Mouse (Mus musculus) erythroblast, adult 5-6 weeks (primary cell): ENCODE measurements around the gene Obp2a. TPM values are rescaled to one million over a fixed set of nuclear protein-coding genes. Genes with fewer than 3 reads are reported as not detected.
A peak's percentile ranks its signal among the peaks of the same experiment; 100 is the strongest.
"Not testable (repeated sequence)": the region's sequence is repeated elsewhere in the genome, so short reads cannot be mapped to it uniquely, and the experiment has no call there.

Experiments
- ATAC-seq: replicated peaks from 2 replicates; pipeline ENCODE4 v1.8.0; 2016; ENCODE audit warnings: moderate number of reproducible peaks, mild to moderate bottlenecking, moderate TSS enrichment, inconsistent platforms; ENCODE audit not compliant: poor library complexity, low FRiP score, severe bottlenecking
- total RNA-seq, 2 experiments: library from RNA; stranded (forward) in 1 of 2; stranded (reverse) in 1 of 2; fragments of 150-400 nt in 1 of 2; fragments of 200-764, 138-1000 nt in 1 of 2; gene quantifications; 2 replicates each; pipeline versions ENCODE4 v1.2.3 to v1.2.4; 2015 to 2017; ENCODE audit warnings: low replicate concordance in 2 of 2

Obp2a gene
- total RNA-seq (2015; ENCODE audit: low replicate concordance), result not detected in 2 replicates
- not detected in 2 replicates for total RNA-seq (2017; ENCODE audit: low replicate concordance)

DNA sequence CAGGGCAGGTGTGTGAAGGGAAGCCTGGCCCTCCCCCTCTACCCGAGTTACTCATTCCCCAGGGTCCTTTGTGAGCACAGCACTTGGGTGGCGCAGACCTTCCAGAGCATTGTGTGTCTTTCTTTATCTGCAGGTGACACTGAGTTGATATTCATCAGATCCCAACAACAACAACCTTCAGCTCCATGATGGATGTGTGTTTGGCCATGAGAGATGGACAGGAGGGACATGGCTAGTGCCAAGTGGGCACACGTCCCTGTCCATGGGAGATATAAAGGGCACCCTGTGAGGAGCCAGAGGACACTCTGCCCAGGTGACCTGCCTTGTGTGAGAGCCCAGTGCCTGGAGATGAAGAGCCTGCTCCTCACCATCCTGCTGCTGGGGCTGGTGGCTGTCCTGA lies at the start of gene Obp2a:
Gene Obp2a, plus strand, starts transcription at position 301 of the 400 bp plus-strand sequence.
- not testable (repeated sequence) for ATAC-seq

DNA sequence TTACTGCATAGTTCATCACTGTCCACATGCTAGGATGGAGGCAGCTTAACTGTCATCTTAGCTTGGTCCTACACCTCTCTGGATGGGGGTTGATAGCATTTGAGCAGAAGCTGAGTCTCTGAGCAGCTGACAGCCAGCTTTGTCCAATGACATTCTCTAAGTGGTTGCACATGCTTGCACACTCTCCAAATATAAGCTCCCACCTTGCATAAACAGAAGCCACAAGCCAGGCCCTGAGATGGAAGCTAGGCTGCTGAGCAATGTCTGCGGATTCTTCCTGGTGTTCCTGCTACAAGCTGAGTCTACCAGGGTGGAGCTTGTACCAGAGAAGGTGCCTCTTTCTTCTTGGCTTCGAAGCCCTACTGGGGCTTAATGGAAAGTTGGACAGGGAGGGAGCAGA lies 46.9 kb upstream of the Obp2a start, which contains the start of gene Lcn8:
Gene Lcn8, plus strand, starts transcription at position 219 of the 400 bp plus-strand sequence.
- no peak for ATAC-seq

DNA sequence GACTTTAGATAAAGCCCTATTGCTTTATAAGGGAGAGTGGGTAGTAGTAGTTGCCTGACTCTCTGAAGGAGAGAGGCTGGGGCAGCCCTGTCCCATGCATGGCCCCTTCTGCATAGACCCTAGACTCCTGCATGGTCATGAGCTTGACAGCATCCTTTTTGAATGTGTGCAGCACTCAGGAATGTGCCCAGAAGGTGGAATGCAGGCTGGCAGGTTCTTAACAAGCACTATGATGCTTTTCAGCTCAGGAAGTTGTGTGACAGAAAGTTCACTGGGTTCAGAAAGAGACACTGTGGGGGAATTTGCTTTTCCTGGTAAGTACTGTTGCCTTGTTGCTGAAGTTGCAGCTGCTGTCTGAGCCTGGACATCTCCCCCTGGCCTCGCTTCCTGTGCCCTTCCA lies 45.3 kb upstream of the Obp2a start:
- no peak for ATAC-seq

DNA sequence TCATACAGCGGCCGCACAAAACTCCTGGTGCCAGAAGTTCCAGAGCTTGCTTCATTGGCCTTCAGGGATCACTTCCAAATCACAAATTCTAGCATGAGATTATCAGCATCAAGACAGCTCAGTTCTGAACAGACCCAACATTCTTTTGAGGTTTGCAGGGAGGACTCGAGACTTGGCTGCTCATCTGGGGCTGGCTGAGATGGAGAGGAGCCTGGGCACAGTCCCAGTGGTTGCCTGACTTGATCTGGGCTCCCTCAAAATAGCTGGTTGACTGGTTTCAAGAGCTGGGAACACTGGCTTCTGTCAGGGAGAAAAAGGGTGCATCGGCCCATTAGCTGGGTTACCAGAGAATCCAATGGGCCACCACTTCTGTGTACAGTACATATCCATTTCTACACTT lies 43.2 kb upstream of the Obp2a start:
- no peak for ATAC-seq

DNA sequence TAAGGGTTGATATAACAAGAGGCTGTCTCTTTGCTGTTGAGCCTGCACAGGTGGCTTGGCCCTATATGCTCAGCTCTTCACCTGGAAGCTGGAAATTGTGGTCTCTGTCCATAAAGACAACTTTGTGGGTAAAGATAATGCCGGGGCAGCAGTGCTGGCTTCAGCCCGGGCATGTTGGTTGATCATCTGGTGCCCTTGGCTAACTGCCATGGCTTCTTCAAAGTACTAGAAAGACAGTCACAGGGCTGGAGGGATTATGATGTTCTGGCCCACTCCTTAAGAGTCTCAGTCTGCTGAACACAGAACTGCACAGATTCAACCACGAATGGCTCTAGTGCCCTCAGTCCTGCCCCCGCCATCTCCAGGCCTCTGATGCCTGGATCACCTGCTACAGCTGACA lies 42.6 kb upstream of the Obp2a start:
- ATAC-seq, result no peak

DNA sequence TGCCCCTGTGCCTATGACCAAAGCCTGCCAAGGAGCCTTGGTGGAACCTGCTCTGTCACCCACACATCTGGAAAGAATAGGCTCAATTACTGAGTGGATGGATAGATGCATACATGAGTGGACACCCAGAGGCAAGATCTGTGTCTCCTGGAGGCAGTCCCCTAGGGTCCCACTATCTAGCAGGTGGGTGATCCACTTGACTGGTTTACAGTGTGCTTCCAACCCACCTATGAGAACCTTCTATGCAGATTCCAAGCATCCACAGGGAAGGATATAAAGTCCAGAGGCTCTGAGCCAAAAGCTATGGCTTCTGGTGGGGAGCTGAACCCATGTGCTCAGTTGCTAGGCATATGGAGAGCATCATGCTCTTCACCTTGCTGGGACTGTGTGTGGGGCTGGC lies 42.2 kb upstream of the Obp2a start, which contains the start of gene Lcn5:
Gene Lcn5, plus strand, starts transcription at position 301 of the 400 bp plus-strand sequence.
- no peak for ATAC-seq

DNA sequence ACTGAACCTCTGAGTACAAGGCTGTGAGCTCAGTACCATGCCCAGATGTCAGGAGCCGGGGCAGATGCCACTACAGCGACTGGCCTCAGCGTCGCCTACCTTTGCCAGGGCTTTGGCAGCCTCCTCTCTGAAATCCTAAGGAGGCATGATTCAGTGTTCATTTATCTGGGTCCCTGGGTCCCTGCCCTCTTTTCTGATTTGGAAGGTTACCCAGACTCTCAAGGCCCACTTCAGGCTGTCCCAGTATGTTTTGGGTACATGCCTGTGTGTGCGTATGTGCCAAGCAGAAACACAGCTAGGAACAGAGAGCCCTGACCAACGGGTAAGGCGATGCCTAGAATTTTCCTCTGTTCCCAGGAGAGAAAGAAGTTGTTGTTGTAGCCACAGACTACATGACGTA lies 39.6 kb upstream of the Obp2a start:
- no peak for ATAC-seq

DNA sequence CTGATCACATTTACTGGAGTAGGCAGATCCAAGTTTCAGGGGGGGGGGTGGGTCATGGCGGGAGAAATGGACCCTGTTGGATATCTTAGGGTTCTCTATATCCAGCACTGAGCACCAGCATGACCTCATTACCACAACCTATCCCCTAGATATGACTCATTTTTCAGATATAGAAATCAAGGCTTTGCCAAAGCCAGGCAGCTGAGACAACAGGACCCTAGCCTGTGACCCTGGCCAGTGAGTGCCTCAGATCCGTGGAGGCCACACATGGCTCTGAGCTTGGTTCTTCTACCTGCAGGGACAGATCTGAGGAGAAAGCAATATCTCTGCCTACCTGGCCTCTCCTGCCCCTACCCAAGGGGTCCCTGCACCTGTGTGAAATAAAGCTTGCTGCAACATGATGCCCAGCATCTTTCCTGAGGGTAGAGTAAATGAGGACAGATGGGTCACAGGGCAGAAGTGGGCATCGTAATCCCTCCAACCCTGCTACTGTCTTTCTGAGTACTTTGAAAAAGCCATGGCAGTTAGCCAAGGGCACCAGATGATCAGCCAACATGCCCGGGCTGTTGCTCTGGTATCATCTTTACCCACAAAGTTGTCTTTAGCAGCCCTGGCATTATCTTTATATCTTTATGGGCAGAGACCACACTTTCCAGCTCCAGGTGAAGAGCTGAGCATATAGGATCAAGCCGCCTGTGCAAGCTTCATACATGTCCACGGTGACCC lies 38.4 kb upstream of the Obp2a start:
- ATAC-seq, result no peak

DNA sequence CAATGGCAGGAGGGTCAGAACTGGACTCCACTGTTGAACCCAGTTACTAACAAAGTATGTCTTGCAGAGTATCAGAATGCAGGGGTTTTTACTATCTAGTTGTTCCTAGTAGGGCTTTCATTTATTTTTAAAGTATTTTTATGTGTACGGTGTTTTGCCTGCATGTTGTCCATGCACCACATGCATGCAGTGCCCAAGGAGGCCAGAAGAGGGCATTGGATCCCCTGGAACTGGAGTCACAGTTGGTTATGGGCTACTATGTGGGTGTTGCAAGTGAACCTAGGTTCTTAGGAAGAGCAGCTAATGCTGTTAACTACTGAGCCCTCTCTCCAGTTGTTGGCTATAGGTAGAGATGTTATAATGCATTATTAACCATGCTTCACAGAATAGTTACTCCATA lies 36.3 kb upstream of the Obp2a start:
- ATAC-seq, result no peak

DNA sequence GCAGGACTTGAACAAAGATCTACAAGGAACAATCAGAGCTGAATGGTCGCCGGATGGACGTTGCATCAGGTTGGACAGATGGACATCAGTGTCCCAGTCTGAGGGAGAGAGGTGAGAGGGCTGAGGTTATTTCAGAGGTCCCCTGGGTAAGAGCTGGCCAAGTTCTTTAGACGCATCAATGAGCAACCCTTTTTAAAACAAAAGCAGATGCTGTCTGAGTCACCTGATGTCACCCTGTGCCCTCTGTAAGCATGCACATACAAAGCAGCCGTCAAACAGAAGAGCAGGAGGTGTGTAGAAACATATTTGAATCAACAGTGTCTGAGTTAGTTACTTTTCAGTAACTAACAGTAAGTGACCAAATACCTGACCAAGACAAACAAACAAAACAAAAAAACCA lies 35.7 kb upstream of the Obp2a start:
- no peak for ATAC-seq

DNA sequence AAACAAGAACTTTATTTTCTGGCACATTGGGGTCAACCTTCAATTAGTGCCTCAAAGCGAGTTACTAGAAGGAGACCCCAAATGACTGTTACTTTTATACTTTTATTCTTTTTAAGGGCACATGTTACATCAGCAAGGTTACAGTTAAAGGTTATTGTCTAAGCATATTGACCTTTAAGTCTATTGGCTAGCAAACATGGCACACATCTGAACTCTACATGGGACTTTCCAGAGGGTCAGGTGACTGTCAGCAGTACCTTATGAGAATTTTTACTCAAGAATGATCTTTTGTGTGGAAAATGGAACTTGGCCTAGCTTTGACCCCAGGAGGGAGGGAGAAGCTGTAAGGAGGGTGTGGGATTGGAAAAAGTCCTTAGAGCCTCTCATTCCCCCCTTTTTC lies 33.3 kb upstream of the Obp2a start:
- no peak for ATAC-seq

DNA sequence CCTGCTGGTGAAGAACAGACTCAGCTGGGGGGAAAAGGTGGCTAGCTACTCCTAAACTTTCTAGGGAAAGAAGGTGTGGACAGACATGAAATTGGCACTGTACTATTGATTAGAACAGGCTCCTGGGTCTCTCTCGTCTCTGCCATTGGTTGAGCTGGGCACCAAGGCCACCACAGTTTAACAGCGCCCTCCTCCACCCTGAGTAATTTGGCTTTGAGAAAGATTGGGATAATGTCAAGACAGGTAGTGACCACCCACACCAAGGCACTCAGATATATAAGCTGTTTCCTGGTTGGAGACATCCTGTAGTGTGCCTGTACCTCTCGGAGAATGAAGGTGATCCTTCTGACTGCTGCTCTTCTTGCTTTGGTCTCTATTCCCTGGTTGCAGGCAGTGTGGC lies 23.4 kb upstream of the Obp2a start, which contains the start of gene Lcn6:
Gene Lcn6, plus strand, starts transcription at position 301 of the 400 bp plus-strand sequence.
- ATAC-seq, result no peak

DNA sequence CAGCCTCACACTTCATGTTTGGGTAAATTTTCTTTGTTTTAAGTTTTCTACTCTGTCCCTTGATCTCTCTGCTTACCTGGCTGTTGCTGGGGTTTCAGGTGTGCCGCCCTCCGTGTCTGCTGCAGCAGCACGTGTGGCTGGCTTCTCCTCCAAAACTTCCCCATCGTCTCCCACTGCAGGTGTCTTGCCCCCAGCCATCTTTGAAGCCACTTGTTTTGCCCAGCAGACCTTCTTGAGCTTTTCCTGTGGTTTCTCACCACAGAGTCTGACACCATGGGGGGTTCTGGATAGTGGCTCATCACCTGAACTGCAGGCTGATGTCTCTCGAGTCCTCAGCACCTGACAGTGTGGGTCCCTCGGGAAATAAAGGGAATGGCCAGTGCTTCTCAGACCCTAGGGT lies 20.3 kb upstream of the Obp2a start:
- ATAC-seq, result no peak

DNA sequence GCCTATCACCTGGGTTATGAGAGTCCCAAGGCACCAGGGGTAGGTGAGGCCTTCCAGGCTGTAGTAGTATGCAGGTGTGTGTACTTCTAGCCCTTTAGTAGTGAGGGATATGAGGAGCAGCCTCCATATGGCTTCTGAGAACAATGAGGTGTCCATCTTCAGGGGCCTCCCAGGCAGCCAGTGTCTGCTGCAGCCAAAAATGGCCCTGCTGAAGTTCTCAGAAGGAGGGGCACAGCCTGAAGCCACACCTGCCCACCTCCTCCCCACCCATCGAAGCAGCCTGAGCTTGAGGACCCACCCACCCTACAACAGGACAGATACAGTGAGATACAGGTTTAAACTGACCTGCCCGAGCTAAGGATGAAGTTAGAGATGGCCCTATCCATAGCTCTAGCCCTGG lies 17.4 kb upstream of the Obp2a start, which contains the start of gene Lcn10:
Gene Lcn10, plus strand, starts transcription at position 301 of the 400 bp plus-strand sequence.
- no peak for ATAC-seq

DNA sequence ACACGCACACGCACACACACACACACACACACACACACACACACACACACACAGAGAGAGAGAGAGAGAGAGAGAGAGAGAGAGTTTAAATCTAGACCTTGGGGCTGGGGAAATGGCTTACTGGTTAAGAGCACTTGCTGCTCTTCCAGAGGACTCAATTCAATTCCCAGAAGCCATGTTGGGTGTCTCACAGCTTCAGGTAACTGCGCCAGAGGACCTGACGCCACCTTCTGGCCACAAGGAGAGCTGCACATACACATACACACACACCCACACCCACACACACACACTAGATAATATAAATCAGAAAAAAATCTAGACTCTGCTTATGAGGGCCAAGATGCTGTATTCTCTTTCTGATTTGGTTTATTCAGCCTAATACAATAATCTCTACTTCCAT lies 12.9 kb upstream of the Obp2a start:
- ATAC-seq, result no peak

DNA sequence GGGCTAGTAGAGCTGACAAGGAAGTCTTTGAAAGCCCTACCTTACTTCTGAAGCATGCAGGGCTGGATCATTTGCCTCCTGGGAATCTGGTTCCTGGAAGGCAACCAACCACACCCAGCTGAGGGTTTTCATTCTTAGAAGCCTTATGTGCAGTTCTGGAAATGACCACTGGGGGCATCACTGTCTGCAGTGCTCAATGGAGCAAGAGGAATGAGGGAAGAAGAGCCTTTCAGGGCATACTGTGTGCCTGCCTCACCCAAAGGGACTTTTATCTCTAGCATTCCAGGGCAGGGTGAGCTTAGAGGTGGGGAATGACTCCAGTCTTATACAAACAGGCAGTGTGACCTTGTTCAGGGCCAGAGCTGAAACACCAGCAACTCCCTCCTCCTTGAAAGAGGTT lies 5.2 kb upstream of the Obp2a start:
- peak; percentile 54; the same call in 1 of the 2 replicates for ATAC-seq

DNA sequence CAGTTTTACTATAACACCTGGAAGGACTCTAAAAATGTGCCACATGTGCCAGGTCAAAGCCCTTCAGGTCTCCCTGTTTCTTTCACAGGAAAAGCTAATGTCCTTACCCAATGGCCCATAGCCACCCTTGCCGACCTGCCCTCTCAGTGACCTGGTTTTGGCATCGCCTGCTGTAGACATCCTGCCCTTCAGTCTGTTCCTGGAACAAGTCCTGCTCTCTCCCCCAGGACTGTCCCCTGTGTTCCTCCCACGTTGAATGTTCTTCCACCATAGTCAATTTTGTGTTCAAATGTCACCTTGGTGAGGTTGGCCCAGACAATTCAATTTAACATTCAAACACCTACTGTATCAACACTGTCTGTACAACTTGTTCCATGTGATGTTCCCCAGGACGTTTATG lies 2.9 kb upstream of the Obp2a start:
- no peak for ATAC-seq

DNA sequence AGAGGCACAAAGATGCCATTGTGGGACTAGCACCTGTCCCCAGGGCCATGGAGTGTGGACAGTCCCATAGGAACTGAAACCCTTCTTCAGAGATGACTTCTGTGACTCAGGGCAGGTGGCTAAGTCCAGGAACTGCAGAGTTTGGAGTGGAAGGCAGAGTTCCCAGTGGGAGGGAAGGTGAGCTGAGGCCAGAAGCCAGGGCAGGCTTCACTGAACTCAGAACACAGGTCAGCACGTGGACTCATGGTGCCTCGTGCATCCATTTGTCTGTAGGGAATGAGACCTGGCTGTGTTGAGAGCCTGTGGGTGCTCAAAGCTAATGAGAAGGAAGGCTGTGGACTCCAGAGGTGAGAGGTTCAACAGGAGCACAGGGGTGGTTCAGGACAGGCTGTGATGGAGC lies 1.1 kb upstream of the Obp2a start:
- no peak for ATAC-seq

DNA sequence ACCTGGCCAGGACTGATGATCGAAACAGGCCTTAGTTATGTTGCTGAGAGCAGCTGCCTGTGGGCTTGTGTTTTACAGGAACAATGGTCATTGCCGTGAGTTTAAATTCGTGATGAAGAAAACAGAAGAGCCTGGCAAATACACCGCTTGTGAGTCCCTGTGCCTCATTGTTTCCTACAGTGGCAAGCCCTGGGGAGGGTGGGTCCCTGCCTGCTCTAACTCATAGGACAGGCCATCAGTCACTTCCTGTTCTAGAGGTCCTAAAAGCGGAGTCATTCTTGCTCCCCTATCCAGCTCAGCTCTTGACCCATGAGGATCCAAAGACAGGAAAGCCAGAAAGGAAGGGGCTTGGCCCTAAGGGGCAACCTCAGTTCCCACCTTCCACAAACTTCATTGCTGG lies 1.2 kb downstream of the Obp2a start:
- ATAC-seq, result no peak

DNA sequence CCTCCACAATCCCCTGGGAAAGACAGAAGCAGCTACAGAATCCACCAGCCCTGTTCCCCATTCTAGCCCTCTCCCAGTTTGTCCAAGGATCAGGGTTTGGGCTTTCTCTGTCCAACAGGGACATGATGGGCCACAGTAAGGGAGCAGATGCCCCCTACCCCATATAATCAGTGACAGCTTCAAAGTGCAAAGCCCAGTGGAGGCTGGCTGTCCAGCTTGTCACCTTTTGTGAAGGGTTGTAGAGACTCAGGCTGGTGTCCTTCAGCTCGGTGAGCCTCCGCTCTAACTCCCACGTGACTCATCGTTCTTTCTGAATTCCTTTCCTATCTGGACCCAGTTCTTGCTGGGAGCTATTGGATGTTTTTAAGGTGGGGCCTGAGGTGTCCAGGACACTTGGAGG lies 3.9 kb downstream of the Obp2a start:
- ATAC-seq, result no peak

DNA sequence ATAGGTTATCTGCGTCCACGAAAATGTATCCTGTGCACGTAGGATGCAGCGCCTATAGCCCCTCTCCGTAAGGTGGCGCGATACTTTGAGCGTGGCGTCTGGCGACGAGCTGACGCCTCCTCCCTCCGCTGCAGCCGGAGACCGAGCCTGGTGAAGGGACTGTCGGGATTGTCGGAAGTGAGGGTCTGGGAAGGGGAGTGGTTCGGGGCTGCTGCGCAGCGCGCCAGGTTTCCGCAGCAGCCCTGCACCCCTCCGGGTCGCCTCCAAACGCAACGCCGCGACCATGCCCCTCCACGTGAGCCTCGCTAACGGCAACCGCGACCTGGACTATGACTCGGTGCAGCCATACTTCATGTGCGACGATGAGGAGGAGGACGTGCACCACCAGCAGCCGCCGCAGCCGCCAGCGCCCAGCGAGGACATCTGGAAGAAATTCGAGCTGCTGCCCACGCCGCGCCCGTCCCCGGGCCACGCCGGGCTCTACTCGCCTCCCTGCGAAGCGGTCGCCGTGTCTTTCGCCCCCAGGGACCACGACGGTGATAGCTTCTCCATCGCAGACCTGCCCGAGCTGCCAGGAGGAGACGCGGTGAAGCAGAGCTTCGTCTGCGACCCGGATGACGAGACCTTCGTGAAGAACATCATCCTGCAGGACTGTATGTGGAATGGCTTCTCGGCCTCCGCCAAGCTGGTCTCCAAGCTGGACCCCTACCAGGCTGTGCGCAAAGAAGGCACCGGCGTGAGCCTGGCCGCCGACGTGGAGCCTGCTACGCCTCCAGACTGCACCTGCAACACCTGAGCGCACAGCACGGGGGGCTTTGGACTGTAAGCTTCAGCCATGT lies 7.0 kb downstream of the Obp2a start, which contains the start of gene Bmyc:
Gene Bmyc, plus strand, starts transcription at position 97 of the 839 bp plus-strand sequence.
- ATAC-seq, result no peak
